Mouse (Mus musculus) hindbrain, embryonic 11.5 days (tissue): Measurements from ENCODE around the gene A4galt. TPM values are rescaled to one million over a fixed set of nuclear protein-coding genes. Genes with fewer than 3 reads are reported as not detected.

Experiments
- ATAC-seq: fragments of 200-750 bp; cut with Nextera tagmentation; 2 replicates; pipeline ENCODE4 v1.8.0; 2017; ENCODE audit warnings: mild to moderate bottlenecking, moderate TSS enrichment, moderate library complexity; ENCODE audit not compliant: low FRiP score
- DNase-seq: peaks from one replicate; pipeline ENCODE4 v3.0.0-alpha.2; 2015; ENCODE audit warnings: low spot score
- H3K27ac ChIP-seq: fragments of 300-500 bp; sonication (generic); 2 replicates; pipeline ENCODE4 v1.5.1; 2014; ENCODE audit warnings: mild to moderate bottlenecking, low read depth, low read length
- H3K27me3 ChIP-seq: fragments of 300-500 bp; sonication (generic); 2 replicates; pipeline ENCODE4 v1.6.1; 2014; ENCODE audit warnings: mild to moderate bottlenecking, low read length, moderate library complexity, mixed read lengths; ENCODE audit not compliant: control insufficient read depth, insufficient read depth
- H3K36me3 ChIP-seq: fragments of 300-500 bp; sonication (generic); 2 replicates; pipeline ENCODE4 v1.6.1; 2014; ENCODE audit warnings: mild to moderate bottlenecking, low read length, moderate library complexity, mixed read lengths; ENCODE audit not compliant: control insufficient read depth, insufficient read depth
- H3K4me1 ChIP-seq: fragments of 300-500 bp; sonication (generic); replicated peaks from 2 replicates; pipeline ENCODE4 v1.6.1; 2014; ENCODE audit warnings: low read length, mixed read lengths; ENCODE audit not compliant: control insufficient read depth, insufficient read depth
- H3K4me2 ChIP-seq: fragments of 300-500 bp; sonication (generic); replicated peaks from 2 replicates; pipeline ENCODE4 v1.6.1; 2014; ENCODE audit warnings: mild to moderate bottlenecking, low read depth, low read length
- H3K4me3 ChIP-seq: fragments of 300-500 bp; sonication (generic); 2 replicates; pipeline ENCODE4 v1.5.1; 2014; ENCODE audit warnings: low read depth, low read length
- H3K9ac ChIP-seq: fragments of 300-500 bp; sonication (generic); 2 replicates; pipeline ENCODE4 v1.6.1; 2014; ENCODE audit warnings: low read depth, low read length
- H3K9me3 ChIP-seq: fragments of 300-500 bp; sonication (generic); 2 replicates; pipeline ENCODE4 v1.6.1; 2016; ENCODE audit warnings: low read length; ENCODE audit not compliant: control insufficient read depth
- WGBS: fragments of 180-500 bp; shearing (Covaris S2); extraction: QIAGEN DNeasy Blood & Tissue Kit; methylation state at CpG from one replicate; pipeline ENCODE4 v1.1.7; 2014; 5-methylcytosine and 5-hydroxymethylcytosine counted together
- polyA plus RNA-seq: library from polyadenylated mRNA; unstranded; fragments of >200 nt; fragmentation: Nextera tagmentation; extraction: Ambion mirVana; gene quantifications from 2 replicates; pipeline ENCODE4 v1.2.1, GENCODE M21; 2014

Gene A4galt
- polyA plus RNA-seq, 1 experiment from 2014 or later = 1.7 TPM

DNA sequence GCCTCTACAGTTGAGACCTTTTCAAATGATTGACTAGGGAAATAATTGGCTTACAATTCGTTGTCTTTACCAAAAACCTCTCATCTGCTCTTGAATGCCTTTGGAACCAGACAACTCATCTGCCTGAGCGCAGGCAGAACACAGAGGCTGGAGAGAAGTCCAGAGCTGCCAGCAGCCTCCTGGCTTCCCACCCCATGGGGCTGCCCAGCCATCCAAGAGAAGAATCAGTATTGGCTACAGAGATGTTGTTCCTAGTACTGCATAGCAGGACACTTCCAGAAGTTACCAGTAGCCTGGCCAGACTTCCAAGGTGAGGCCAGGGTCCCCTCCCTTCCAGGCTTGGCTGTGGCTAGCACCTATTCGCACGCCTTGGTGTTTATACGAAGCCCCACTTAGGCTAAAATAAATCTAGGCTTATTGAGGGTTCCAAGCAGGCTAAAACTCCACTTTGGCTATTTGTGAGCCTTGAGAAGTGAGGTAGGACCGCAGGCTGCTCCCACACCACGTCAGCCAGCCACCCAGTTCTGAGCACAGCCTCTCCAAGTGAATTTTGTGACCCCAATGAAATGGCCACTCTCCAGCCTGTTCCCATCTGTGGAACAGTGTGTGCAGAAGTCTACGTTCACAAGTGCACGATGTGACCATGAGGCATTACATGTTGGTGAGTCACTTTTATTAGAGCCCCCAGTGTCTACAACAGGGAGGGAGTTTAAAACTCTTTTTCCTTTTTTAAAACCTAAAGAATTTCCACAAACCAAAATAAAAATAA lies 25.3 kb downstream of the A4galt start:
- ATAC-seq (no peak), DNase-seq (no peak)
- no peak overlapping the region for H3K4me2 ChIP-seq
- H3K9ac ChIP-seq = no peak overlapping the region
- H3K27ac ChIP-seq = no peak overlapping the region
- no peak overlapping the region for H3K4me3 ChIP-seq
- WGBS = 90% methylated on average over 9 of the region's 9 CpGs
- 0 out of 2 replicates have a peak, but pooled peaks cover 2% of the 10 kb centered on the region for H3K4me1 ChIP-seq
- no peaks in the 10 kb centered on the region for H3K9me3 ChIP-seq
- H3K36me3 ChIP-seq = no peaks in the 10 kb centered on the region
- no peaks in the 10 kb centered on the region for H3K27me3 ChIP-seq

DNA sequence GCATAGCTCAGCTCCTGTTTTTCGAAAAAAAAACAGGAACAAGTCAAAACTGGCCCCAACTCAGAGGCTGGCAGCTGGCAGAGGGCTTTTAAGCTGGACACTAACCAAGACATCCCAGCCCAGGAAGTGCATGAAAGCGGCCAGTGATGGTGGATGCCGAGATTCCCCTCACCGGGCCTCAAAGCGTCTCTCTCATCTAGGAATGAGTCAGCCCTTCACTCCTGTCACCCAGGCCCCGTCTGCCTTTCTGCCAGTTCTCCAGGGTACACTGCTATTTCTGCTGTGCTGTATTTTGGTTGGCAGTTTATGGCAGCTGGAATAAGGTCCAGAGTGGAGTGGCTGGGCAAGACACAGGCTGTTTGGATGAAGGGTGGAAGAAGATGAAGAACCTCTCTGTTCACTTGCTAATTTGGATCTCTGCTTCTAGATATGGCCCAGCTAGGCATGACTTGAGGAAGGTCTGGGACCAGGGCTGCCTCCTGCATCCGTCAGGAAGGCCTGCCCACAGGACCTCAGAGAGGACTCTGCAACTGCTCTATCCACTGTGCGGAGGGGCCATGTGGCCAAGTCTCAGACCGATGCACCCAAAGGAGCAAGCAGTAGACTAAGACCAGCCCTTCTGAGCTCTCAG lies 27.3 kb downstream of the A4galt start:
- no peaks in the 10 kb centered on the region for H3K9me3 ChIP-seq
- H3K27me3 ChIP-seq = no peaks in the 10 kb centered on the region
- DNase-seq (peak; percentile 8), ATAC-seq (no peak)
- no peak overlapping the region for H3K9ac ChIP-seq
- no peaks in the 10 kb centered on the region for H3K36me3 ChIP-seq
- 0 out of 2 replicates have a peak, but pooled peaks cover 2% of the 10 kb centered on the region for H3K4me1 ChIP-seq
- no peak overlapping the region for H3K27ac ChIP-seq
- WGBS = 60% methylated on average over 9 of the region's 9 CpGs
- H3K4me2 ChIP-seq = no peak overlapping the region
- no peak overlapping the region for H3K4me3 ChIP-seq

DNA sequence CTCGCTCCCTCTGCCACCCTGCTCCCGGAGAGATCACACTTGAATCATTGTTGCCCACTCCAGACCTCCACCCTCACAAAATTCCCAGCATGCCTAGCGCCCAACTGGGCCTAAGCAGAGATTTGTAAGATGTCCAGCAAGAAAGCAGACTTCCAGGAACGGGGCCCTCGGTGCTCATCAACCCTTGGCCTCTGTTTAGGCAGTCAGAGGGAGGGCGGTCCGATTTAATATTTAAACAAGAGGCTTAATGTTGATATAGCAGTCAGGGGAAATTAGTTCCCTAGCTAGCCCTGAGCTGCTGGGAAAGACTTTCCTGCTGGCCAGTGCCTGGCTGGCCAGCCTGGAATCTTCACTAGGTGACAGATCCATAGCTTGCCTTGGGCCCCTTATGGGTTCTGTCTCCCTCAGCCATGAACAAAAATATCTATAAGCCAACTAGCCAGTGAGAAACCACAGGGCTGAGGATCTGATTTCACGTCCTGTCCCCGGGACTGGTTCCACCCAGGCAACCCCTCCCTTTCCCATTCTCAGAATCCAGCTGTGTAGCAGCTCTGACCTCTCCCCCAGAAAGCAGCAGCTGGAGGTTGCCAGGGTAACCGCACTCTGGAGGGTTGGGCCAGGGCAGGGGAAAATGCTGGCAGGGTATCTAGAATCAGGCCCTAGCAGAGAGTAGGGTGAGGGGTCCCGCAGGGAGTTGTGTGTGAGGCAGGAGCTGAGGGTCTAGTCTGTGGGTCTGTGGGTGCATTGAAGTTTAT lies 28.2 kb downstream of the A4galt start:
- Histone ChIP-seq H3K4me1 (0 out of 2 replicates have a peak, but pooled peaks cover 2% of the 10 kb centered on the region), H3K9ac (no peak overlapping the region), H3K27me3 (no peaks in the 10 kb centered on the region), H3K27ac (peak overlapping the region; percentile 30; the same call in 1 of the 2 replicates), H3K36me3 (no peaks in the 10 kb centered on the region), H3K4me2 (no peak overlapping the region), H3K4me3 (no peak overlapping the region), H3K9me3 (no peaks in the 10 kb centered on the region)
- WGBS = 39% methylated on average over 11 of the region's 11 CpGs
- ATAC-seq = peak; percentile 19; the same call in 1 of the 2 replicates
- peak; percentile 68 for DNase-seq

DNA sequence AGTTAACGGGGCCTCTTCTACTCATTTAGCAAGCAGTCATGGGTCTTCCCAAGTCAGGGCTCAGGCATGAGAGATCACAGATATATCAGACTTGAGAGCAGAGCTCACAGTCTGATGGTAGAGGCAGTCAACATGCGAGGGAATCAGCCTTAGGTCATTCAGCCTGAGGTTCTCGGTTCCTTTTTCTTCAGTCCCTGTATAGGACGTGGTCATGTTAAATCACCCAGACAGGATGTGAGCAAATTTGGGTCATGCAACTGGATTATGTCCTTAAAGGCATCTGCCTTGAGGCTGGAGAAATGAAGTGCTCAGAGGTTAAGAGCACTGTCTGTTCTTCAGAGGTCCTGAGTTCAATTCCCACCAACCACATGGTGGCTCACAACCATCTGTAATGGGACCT lies 29.9 kb downstream of the A4galt start:
- 0 out of 2 replicates have a peak, but pooled peaks cover 2% of the 10 kb centered on the region for H3K4me1 ChIP-seq
- no peak overlapping the region for H3K4me3 ChIP-seq
- DNase-seq (no peak), ATAC-seq (no peak)
- no peak overlapping the region for H3K4me2 ChIP-seq
- H3K36me3 ChIP-seq = no peaks in the 10 kb centered on the region
- no peak overlapping the region for H3K9ac ChIP-seq
- 90% methylated on average over 4 of the region's 4 CpGs for WGBS
- H3K9me3 ChIP-seq = no peaks in the 10 kb centered on the region
- no peak overlapping the region for H3K27ac ChIP-seq
- no peaks in the 10 kb centered on the region for H3K27me3 ChIP-seq

DNA sequence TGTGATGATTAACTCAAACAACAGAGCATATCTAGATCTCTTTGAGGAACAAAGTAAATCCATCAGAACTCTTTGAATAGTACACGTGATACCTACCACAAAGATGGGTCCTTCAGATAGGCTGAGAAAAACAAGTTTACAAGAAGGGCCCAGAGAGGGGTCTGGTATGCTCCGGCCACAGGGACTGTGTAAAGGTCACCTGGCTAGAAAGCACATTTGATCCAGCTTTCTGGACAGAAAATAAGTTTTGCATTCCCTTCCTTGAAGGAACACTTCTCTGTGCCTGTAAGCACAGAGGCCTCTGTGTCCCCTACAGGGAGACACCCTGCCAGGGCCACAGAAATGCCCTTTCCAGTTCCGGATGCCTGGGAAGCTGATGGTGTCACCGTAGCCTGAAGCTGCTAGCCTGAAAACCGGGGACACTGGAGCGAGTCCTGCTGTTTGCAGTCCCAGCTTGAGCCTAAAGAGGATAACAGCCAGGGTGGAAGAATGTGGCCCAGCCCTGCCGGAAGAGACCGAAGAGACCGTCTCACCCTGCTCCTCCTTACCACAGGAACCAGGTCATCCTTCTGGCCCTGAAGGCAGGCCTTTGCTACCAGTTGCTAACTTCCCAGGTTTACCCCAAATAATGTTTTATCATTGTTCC lies 31.1 kb downstream of the A4galt start:
- no peak for ATAC-seq
- DNase-seq = no peak
- Histone ChIP-seq H3K4me1 (0 out of 2 replicates have a peak, but pooled peaks cover 2% of the 10 kb centered on the region), H3K36me3 (no peaks in the 10 kb centered on the region), H3K9me3 (no peaks in the 10 kb centered on the region), H3K27me3 (no peaks in the 10 kb centered on the region), H3K9ac (no peak overlapping the region), H3K4me2 (no peak overlapping the region), H3K27ac (no peak overlapping the region), H3K4me3 (no peak overlapping the region)
- 50% methylated on average over 9 of the region's 9 CpGs for WGBS

DNA sequence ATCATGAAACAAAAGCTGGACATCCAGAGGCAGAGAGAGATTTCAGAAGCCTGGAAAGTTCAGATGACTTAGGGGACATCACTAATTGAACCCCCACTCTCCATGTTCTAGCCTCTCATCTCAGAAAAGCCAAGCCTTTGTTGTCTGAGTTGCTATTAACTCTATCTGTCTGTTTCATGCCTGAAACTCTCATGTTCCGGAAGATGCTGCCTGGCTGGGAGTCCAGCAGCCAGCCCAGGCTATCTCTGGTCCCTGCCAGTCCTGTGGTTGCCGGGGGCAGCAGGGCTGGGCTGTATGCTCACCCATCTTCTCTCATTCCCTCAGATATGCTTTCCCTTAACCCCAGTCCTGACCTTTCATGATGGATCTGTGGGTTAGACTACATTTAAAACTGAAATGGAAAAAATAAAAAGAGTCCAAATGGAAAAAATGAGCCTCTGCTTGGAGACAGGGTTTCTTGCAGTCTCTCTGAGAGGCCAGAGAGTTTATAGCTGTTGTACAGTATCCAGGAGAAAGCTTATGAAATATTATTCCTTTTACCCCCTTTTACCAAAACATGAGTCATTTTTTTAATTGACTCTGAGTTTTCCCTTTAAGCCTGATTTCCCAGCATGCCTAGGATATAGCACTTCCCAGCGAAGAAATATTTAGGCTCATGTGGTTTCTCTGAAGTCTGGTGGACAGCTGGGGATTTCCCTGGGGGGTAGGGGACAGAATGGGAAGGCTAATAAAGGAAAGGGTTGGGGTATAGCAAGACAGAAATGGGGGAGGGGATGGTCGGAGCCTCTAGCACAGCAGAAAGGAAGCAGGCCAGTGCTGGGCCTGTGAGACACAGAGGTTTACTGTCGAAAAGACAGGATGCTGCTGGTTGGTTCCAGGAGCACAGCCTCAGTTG lies 36.0 kb downstream of the A4galt start:
- H3K36me3 ChIP-seq = no peaks in the 10 kb centered on the region
- no peaks in the 10 kb centered on the region for H3K4me1 ChIP-seq
- DNase-seq (peak; percentile 78), ATAC-seq (peak; percentile 77)
- H3K27ac ChIP-seq = peak overlapping the region; percentile 83
- peak overlapping the region; percentile 24; the same call in 1 of the 2 replicates for H3K9ac ChIP-seq
- no peak overlapping the region for H3K4me2 ChIP-seq
- WGBS = 34% methylated on average over 5 of the region's 5 CpGs
- no peaks in the 10 kb centered on the region for H3K27me3 ChIP-seq
- H3K4me3 ChIP-seq = no peak overlapping the region
- H3K9me3 ChIP-seq = no peaks in the 10 kb centered on the region

DNA sequence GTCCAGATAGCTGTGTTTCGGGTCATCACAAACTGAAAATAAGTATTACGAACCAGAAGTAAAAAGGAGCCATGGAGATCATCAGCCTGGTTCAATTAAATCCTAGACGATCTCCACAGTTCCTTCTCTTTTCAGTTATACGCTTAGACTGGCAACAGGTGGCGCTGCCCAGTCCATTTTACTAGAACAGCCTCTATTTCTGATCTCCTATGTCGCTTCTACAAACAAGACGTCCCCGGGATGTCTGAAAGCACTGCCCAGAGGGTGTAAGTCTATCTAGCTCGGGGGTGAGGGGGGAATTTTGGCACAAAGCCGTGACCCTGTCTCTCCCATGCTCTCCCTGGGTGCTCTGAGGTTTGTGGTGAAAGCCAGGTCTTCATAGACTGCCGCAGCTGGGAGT lies 41.3 kb downstream of the A4galt start:
- ATAC-seq = no peak
- H3K9me3 ChIP-seq = no peaks in the 10 kb centered on the region
- 18% methylated on average over 11 of the region's 11 CpGs for WGBS
- peak overlapping the region; percentile 26 for H3K4me2 ChIP-seq
- no peak overlapping the region for H3K9ac ChIP-seq
- H3K27me3 ChIP-seq = no peaks in the 10 kb centered on the region; the same call in 1 of the 2 replicates
- H3K27ac ChIP-seq = no peak overlapping the region
- no peak overlapping the region for H3K4me3 ChIP-seq
- no peaks in the 10 kb centered on the region for H3K36me3 ChIP-seq
- H3K4me1 ChIP-seq = no peaks in the 10 kb centered on the region
- peak; percentile 67 for DNase-seq
